Mouse (Mus musculus) heart, postnatal 14 days (tissue): Measurements from ENCODE around the gene Vinac1. TPM values are rescaled to one million over a fixed set of nuclear protein-coding genes. Genes with fewer than 3 reads are reported as not detected.

ENCODE experiments used
- DNase-seq, 2 experiments: peaks; one replicate each; pipeline ENCODE4 v3.0.0; 2021 to 2022
- intact Hi-C: fragments of 180-260 bp; cut with DNase I; formaldehyde crosslinking; loops from one replicate; pipeline ENCODE4 v1.15.1; 2025
- long read RNA-seq, 2 experiments: library from polyadenylated mRNA; stranded (forward); transcript quantifications; one replicate each; pipeline ENCODE4 v2.0.0; 2021
- total RNA-seq, 2 experiments: library from RNA; stranded (reverse); gene quantifications; 2 replicates each; pipeline ENCODE4 v1.2.3; 2021

Gene Vinac1
- total RNA-seq = not detected
- long read RNA-seq, experiment 1 = 0 reads
- long read RNA-seq, experiment 2 = 0 reads

GRCm38 (mm10) chr2:129047811-129048210, at the start of gene Vinac1:
Gene Vinac1, minus strand, starts transcription at chr2:129048172.
- intact Hi-C loops = no loop called here

GRCm38 (mm10) chr2:129093926-129094724, 46.2 kb upstream of the Vinac1 start:
- intact Hi-C loops = no loop called here
- no peak for DNase-seq

More at GRCm38 (mm10) chr2:129047811-129048210, at the start of gene Vinac1:
- no peak for DNase-seq

DNA sequence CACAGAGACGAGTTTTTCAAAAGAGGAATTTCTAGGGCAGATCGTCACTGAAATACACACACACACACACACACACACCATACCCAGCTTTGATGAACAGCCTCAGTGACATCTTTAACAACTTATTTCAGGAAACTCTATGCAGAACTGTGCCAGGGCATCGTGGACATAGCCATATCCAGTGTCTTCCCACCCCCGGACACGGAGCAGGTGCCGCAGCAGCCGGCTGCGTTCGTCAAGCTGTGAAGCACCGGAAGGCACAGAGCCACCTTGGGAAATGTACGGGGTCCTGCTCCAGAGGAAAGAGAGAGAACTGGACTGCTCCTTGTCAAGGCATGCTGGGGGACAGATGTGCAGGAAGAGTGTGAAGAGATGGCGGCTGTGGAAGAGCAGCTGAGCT, 44.8 kb upstream of the Vinac1 start:
- intact Hi-C loops = no loop called here
- no peak for DNase-seq

DNA sequence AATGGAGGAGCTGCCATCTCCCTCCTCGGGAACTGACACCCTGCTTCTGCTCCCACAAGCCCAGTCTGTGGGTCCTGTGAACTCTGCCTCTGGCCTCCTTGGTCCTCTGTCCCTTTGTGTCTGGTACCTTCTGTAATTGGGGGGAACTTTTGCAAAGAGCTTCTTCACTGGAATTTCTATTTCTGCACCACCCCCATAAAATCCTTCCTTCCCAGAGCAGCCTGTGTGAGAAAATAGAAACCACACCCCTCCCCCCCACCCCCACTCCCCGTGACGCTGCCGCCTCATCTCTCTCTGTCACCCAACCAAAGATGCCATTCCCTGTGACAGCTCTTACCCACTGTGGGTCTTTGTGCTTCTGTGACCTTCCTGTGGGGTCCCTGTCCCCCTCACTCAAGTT, 42.4 kb upstream of the Vinac1 start:
- no peak for DNase-seq
- intact Hi-C loops = no loop called here

DNA sequence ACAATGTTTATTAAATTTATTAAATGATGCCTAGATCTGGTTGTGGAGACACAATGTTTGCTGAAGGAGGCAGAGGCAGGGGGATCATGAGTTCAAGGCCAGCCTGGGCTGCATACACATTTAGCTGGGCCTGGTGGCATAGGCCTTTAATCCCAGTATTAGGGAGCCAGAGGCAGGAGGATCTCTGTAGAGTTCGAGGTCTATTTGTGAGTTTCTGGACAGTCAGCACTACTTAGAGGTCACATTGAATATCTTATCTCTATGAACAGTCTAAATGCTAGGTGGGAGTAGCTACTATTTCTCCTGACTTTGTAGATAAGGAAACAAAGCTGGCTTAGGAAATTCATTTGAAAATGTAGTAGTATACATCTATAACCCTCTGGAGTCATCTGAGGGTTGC, 39.5 kb upstream of the Vinac1 start:
- no peak for DNase-seq
- intact Hi-C loops = no loop called here

- peak; percentile 11 to 36 for DNase-seq
- intact Hi-C loops = loop anchor here (2.0 kb wide), 2 partner anchors 76 to 136 kb away; no protein-coding TSS in a partner anchor
These were observed 37.0 kb upstream of the Vinac1 start for GRCm38 (mm10) chr2:129084959-129085358.

GRCm38 (mm10) chr2:129083514-129083913, 35.5 kb upstream of the Vinac1 start:
- DNase-seq = no peak
- intact Hi-C loops = no loop called here

- intact Hi-C loops = no loop called here
- peak in 1 of 2 experiments; percentile 15 for DNase-seq
These were observed 33.1 kb upstream of the Vinac1 start for GRCm38 (mm10) chr2:129081097-129081496.

- no peak for DNase-seq
- intact Hi-C loops = no loop called here
These were observed 31.2 kb upstream of the Vinac1 start for GRCm38 (mm10) chr2:129079194-129079593.

DNA sequence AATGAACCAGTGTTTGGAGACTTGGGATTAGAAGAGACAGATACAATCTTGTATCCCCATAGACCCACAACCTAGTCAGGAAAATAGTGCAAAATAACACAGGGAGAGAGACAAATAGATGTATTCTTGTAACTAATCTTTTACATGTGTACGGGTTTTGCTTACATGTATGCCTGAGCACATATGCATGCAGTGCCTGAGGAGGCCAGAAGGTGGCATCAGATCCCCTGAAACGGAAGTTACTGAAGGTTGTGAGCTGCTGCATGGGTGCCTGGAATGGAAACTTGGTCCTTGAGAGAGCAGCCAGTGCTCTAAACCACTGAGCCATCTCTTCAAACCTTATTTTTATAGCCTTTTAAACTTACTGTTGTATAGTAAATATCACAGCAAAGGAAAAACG, 30.3 kb upstream of the Vinac1 start:
- DNase-seq = peak in 1 of 2 experiments; percentile 23

GRCm38 (mm10) chr2:129070296-129070695, 22.3 kb upstream of the Vinac1 start:
- intact Hi-C loops = no loop called here
- no peak for DNase-seq

More for the DNA sequence above, 30.3 kb upstream of the Vinac1 start:
- intact Hi-C loops = no loop called here

- intact Hi-C loops = no loop called here
- peak; percentile 42 to 53 for DNase-seq
These were observed 18.4 kb upstream of the Vinac1 start for GRCm38 (mm10) chr2:129066326-129066725.

DNA sequence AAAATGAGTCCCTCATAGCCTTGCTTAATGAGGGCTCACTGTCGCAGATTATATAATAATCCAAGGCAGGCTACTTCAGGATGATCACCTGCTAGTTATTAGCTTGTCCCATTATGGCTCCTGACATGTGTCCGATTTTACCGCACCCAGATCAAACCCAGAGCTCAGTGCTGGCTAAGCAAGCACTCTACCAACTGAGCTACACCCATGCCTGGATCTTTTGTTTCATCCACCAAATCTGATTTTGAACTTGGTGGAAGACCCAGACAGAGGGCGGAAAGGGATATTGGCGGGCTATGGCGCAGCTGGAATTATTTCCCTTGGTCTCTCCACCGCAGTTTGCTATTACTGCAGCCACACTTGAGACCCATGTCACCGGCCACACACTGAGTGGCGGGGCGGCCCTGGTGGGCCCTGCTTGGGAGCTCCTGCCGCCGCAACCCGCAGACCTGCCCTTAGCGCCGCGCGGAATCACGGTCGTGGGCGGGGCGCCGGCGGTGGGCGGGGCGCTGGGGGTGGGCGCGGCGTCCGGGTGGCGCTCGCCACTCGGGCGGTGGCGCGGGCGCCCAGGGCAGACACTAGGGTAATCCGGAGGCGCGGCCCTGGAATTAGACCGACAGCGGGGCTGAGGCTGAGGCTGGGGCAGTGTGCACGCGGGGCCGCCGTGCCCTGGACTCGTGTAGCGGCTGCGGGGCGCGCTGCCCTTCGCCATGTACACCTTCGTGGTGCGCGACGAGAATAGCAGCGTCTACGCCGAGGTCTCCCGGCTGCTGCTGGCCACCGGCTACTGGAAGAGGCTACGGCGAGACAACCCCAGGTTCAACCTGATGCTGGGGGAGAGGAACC, 17.7 kb upstream of the Vinac1 start, which contains the start of gene Ttl:
Gene Ttl, plus strand, starts transcription at position 506 of the 846 bp plus-strand sequence.
- DNase-seq = peak; percentile 86 to 87
- intact Hi-C loops = no loop called here

DNA sequence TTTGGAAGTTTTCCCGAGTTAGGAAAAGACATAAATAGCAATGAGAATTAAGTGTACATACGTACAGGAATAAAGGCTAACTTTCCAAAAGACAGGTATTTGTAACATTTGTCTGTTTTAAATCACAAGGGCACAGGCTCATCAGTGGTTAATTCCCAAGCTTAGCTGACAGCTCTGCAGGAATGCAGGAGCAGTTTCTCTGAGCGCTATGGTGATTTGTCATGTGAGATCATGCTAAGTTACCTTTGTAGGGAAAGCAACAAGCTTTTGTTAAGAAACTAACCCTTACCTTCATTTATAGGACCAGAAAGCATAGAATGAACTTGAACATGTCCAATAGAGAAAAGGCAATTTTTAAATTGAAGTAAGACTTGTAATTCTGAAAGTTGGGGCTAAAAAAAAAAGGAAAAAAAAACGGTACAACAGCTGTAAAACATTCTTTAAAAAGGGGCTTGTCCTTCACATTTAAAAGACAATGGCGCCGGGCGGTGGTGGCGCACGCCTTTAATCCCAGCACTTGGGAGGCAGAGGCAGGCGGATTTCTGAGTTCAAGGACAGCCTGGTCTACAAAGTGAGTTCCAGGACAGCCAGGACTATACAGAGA, 13.6 kb upstream of the Vinac1 start:
- DNase-seq = no peak
- intact Hi-C loops = no loop called here

DNA sequence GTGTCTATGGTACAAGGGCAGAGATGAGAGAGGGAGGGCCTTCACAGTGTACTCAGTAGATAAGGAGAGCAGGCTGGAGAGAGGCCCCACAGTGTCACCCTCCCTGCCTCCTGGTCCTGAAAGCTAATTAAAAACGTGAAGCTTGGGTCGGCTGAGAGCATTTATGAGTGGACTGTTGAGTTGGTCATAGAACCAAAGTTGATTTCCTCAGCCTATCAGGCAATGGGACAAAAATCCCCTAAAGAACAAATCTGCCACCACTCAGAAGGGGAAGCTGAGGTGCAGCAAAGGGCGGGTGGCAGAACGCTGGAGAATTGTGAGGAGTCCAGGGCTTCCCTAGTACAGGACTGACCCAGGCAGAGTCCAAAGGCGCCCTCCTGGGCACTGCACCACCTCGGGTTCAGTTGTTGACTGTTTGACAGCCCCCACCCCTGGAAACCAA, 10.0 kb upstream of the Vinac1 start:
- intact Hi-C loops = no loop called here

GRCm38 (mm10) chr2:129057256-129057655, 9.3 kb upstream of the Vinac1 start:
- intact Hi-C loops = no loop called here
- no peak for DNase-seq

More for the DNA sequence above, 10.0 kb upstream of the Vinac1 start:
- DNase-seq = no peak

DNA sequence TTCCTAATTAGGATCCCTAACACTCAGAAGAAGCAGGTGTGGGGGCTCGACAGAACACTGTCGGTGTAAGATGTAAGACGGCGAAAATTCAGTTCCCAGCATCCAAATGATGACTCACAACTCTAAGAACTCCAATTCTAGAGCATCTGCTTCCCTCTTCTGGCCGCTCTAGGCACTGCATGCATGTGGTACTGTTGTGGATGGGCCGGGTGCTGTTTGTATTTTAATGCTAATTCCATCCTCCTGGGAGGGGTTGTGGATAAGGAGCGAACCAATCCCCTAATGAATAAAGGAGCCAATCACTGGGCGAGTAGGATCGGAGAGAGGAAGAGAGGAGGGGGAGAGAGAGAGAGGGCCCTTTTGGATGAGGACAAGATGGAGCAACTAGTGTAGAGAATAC, 8.6 kb upstream of the Vinac1 start:
- peak; percentile 10 to 27 for DNase-seq
- intact Hi-C loops = no loop called here

- intact Hi-C loops = no loop called here
- DNase-seq = no peak
These were observed 7.8 kb upstream of the Vinac1 start for GRCm38 (mm10) chr2:129055741-129056140.

DNA sequence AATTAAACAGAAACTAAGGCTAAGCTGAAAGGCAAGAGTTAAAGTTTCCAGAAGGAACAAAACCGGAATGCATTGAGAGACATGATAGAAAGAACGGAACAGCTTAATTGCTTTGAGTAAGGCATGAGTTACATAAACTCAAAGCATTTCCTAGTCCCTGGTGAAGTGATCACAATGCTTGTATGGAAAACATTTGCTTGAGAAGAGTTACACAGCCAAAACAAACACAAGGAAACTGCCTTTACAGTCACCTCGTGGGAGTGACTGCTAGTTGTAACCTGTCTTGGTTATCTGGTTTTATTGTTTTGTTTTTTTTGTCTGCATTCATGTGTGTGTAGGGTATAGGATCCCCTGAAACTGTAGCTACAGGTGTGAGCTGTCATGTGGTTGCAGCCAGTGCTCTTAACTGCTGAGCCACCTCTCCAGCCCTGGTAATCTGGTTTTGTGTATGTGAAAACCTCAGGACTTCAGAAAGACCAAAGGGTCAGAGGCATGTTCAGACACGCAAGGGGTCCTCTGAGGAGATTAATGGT, 4.5 kb upstream of the Vinac1 start:
- intact Hi-C loops = no loop called here
- DNase-seq = no peak

DNA sequence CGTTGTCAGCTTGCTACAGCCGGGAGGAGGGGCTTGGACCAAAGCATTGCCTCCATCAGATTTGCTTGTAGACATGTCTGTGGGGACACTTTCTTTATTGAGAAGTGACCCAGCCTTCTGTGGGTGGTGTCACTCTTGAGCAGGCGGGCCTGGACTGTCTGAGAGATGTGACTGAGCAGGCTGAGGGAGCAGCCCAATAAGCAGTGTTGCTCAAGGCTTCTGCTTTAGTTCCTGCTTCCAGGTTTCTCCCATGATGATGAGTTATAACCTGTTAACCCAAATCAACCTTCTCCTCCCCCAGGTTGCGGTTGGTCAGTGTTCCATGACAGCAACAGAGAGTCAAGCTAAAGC, 1.2 kb downstream of the Vinac1 start:
- intact Hi-C loops = no loop called here
- DNase-seq = no peak
